24 mouse cellular contexts compared by ENCODE assay signal in the genomic region with DNA sequence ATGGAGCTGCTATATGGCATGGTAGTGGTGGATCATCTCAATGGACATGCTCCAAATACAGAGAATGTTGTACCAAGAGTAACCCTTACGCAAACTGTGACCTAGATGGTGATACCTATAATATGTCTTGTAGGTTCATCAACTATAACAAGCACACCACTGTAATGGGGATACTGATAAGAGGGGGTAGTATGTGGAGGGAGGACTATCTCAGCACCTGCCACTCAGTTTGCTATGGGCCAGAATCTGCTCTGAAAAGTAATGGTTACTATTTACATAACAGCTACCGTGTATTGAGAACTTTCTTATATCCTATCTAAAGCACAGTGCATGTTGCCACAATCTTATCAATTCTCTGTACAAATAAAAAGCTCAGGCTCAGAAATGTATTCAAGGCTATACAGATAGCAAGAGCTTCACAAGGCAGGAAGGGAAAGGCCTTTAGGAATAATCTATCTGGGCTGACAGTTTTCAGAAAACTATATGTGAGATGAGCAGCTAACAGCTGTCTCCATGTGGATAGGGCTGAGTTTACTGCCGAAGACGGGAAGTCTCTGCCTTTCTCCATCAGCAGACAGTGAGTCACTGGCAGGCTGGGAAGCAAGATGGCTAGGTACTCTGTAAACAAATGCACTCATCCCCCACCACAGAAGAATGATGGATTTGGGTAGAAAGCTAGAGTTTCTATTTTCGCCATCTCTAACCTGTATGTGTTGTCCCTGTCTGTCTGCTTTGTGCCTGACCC.
DNase-seq lines count a peak whose midpoint lies in the region; ATAC-seq lines count a peak whose summit lies in the region.
"Had no signal": no experiment of that assay in that cellular context is flagged by ENCODE, and none has a peak within 500 bp of the region (broad histone marks: within the 10 kb centered on the region; RNA-seq: fewer than 3 reads in every experiment).

No protein-coding gene starts in this region.

- intact Hi-C loops in left cerebral cortex, postnatal 14 days (cut with DNase I) = no loop called here

- ATAC-seq in lung, embryonic 16.5 days (ENCODE audit: low read depth) = peak; percentile 56; the same call in 1 of the 2 replicates
- ATAC-seq in megakaryocyte progenitor cell, adult 5-6 weeks (replicated peaks; ENCODE audit: poor library complexity) = peak; percentile 57
- ATAC-seq: intestine, embryonic 16.5 days; Patski had no signal

- no peak for DNase-seq in lung, postnatal 10 days
- DNase-seq in brain, adult 2 months (ENCODE audit: low read depth, low spot score) = peak; percentile 42
- DNase-seq in cerebellum, adult 18-20 months = no peak
- no peak for DNase-seq in thymus, postnatal 36 days
- DNase-seq in left cerebral cortex, postnatal 14 days (ENCODE audit: low spot score in 2 of 2) = no peak
- DNase-seq: adrenal gland, postnatal 10 days; cerebellum, adult 11-12 months; cerebellum, postnatal 10 days; forebrain, postnatal 0 days; kidney, postnatal 14 days; lung, postnatal 36 days had no signal

- no peak overlapping the region for H3K9ac ChIP-seq in lung, embryonic 16.5 days (ENCODE audit: low read length)
- H3K9ac ChIP-seq: embryonic facial prominence, embryonic 13.5 days; forebrain, embryonic 12.5 days; forebrain, postnatal 0 days; hindbrain, embryonic 12.5 days; limb, embryonic 12.5 days; liver, embryonic 15.5 days; midbrain, embryonic 13.5 days had no signal

- H3K36me3 ChIP-seq in lung, embryonic 16.5 days (ENCODE audit: control insufficient read depth, insufficient read depth, low read length) = no peaks in the 10 kb centered on the region
- H3K36me3 ChIP-seq: embryonic facial prominence, embryonic 13.5 days; forebrain, embryonic 12.5 days; G1E; hindbrain, embryonic 12.5 days; limb, embryonic 12.5 days; liver, embryonic 15.5 days; midbrain, embryonic 13.5 days had no signal

- H3K4me1 ChIP-seq in lung, embryonic 16.5 days (replicated peaks; ENCODE audit: control insufficient read depth, insufficient read depth, low read length) = no peaks in the 10 kb centered on the region
- H3K4me1 ChIP-seq: embryonic facial prominence, embryonic 13.5 days; forebrain, embryonic 12.5 days; hindbrain, embryonic 12.5 days; limb, embryonic 12.5 days; megakaryocyte, embryonic 14.5 days; midbrain, embryonic 13.5 days had no signal

- no peaks in the 10 kb centered on the region for H3K9me3 ChIP-seq in lung, embryonic 16.5 days (ENCODE audit: control insufficient read depth, low read length)
- H3K9me3 ChIP-seq: embryonic facial prominence, embryonic 13.5 days; forebrain, embryonic 12.5 days; hindbrain, embryonic 12.5 days; limb, embryonic 12.5 days; liver, embryonic 15.5 days; midbrain, embryonic 13.5 days had no signal

- no peaks in the 10 kb centered on the region for H3K27me3 ChIP-seq in lung, embryonic 16.5 days (ENCODE audit: control insufficient read depth, insufficient read depth, low read depth, low read length)
- H3K27me3 ChIP-seq: embryonic facial prominence, embryonic 13.5 days; hindbrain, embryonic 12.5 days; limb, embryonic 12.5 days; midbrain, embryonic 13.5 days; Patski had no signal

- no peak overlapping the region for H3K27ac ChIP-seq in lung, embryonic 16.5 days (ENCODE audit: low read length)
- H3K27ac ChIP-seq: embryonic facial prominence, embryonic 13.5 days; forebrain, embryonic 12.5 days; hindbrain, embryonic 12.5 days; hindbrain, postnatal 0 days; limb, embryonic 12.5 days; liver, embryonic 15.5 days; midbrain, embryonic 13.5 days had no signal

- 45% methylated on average over 5 of the region's 5 CpGs for WGBS in lung, embryonic 16.5 days

- H3K4me3 ChIP-seq in lung, embryonic 16.5 days (ENCODE audit: low read length) = no peak overlapping the region
- H3K4me3 ChIP-seq: embryonic facial prominence, embryonic 13.5 days; forebrain, embryonic 12.5 days; hindbrain, embryonic 12.5 days; limb, embryonic 12.5 days; liver, embryonic 15.5 days; megakaryocyte, embryonic 14.5 days; midbrain, embryonic 13.5 days had no signal

- H3K4me2 ChIP-seq in lung, embryonic 16.5 days (ENCODE audit: low read depth, low read length) = no peak overlapping the region
- H3K4me2 ChIP-seq: embryonic facial prominence, embryonic 13.5 days; forebrain, embryonic 12.5 days; hindbrain, embryonic 12.5 days; limb, embryonic 12.5 days; liver, embryonic 15.5 days; midbrain, embryonic 13.5 days had no signal
